Mouse (Mus musculus) frontal cortex, postnatal 10 days (tissue): ENCODE results near the gene Gm597.

Source experiments
- DNase-seq, 2 experiments: peaks; one replicate each; pipeline ENCODE4 v3.0.0; 2022; ENCODE audit warnings: low spot score in 2 of 2, mixed read lengths in 1 of 2

Gm597 gene

GRCm38 (mm10) chr1:28780152-28780551, at the start of gene Gm597:
Gene Gm597 (minus strand): TSS chr1:28780252.
- DNase-seq, result no peak

GRCm38 (mm10) chr1:28807689-28808088, 27.6 kb upstream of the Gm597 start:
- no peak for DNase-seq

DNA sequence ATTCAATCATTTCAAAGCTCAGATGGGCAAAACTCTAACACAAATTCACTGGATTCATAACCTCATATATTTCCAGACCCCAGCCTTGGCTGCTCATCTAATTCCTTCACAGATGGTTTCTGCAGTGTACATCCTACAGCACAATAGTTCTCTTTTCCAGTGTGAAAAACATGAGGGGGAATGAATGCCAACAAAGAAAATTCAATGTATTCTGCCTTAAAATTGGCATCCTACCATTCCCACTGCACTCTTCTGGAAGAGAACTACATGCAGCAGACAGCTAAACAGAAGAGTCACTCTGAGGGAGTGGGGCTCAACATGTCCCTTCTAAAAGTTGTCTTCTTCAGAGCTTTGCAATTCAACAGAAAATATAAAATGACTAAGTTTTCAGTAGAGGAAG, 26.6 kb upstream of the Gm597 start:
- no peak for DNase-seq

DNA sequence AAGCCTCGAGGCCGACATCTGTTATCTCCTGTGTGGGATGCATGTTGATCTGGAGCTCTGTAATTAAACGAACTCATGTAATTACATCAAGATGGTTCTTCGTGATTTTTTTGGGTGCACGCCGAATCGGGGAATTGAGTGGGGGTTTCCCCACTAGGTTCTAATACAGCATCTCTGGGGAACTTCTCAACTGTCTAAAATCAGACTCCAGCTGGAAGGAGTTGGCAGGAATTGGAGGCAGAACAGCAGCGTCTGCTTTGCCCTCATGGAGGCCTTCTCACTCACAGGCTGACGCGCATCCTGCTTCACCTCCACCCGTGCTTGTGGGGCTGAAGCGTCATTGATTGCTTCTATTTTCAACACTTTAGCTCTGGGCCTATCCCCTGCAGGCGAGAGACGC, 20.8 kb upstream of the Gm597 start:
- DNase-seq, result no peak
